Mouse (Mus musculus) B cell, adult (primary cell): ENCODE data around the gene 1700018F24Rik. TPM values are rescaled to one million over a fixed set of nuclear protein-coding genes. Genes with fewer than 3 reads are reported as not detected.

Source experiments
- total RNA-seq: library from RNA; stranded (reverse); gene quantifications from 4 replicates; pipeline ENCODE4 v1.2.4, GENCODE M21; 2023; ENCODE audit not compliant: inconsistent age

Gene 1700018F24Rik
- total RNA-seq, result not detected in 4 replicates

DNA sequence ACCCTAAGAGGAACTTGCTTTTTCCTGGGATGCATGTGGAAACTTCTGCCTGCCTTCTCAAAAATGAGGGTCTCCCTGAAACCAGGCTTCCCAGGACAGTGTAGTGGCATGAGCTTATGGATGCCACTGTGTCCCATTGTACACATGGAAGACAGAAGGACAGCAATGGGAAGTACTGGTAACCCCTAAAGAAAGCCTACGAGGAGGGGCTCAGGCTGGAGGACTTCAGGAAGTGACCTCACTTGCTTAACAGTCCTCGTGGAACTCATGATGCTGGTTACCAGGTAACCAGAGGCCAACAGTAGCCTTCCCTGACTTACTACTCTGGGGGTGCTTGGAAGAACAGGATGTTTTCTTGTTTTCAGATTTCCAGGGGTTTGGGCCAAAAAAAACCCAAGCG, at the start of gene 1700018F24Rik:
1700018F24Rik (plus strand) TSS at position 301 of the 400 bp plus-strand sequence.

GRCm38 (mm10) chr5:145032391-145032790, 10.4 kb upstream of the 1700018F24Rik start, which contains the start of gene Gm4871:
Gm4871 (minus strand) TSS chr5:145032754.

GRCm38 (mm10) chr5:145083632-145084451, 41.1 kb downstream of the 1700018F24Rik start, which contains the start of the genes Arpc1a and Kpna7:
Arpc1a (plus strand) TSS chr5:145083830.
Kpna7 (minus strand) TSS chr5:145084030.

Other genes starting within 250 kb of the 1700018F24Rik start
- gene Smurf1, start 77.1 kb upstream of the 1700018F24Rik start, total RNA-seq, result 19.3 to 24.9 TPM (median 20.4 TPM) in 4 replicates
- gene Gm4871, start 10.2 kb upstream of the 1700018F24Rik start, total RNA-seq, result not detected in 4 replicates
- 92.7 to 106 TPM (median 95.1 TPM) in 4 replicates for gene Arpc1a, start 40.8 kb downstream of the 1700018F24Rik start, total RNA-seq
- gene Kpna7, start 41.0 kb downstream of the 1700018F24Rik start, total RNA-seq, result not detected in 4 replicates
- gene Arpc1b, start 71.2 kb downstream of the 1700018F24Rik start, total RNA-seq, result 475 to 504 TPM (median 483 TPM) in 4 replicates
- 43.2 to 51.2 TPM (median 45.2 TPM) in 4 replicates for gene Pdap1, start 97.2 kb downstream of the 1700018F24Rik start, total RNA-seq
- gene Bud31, start 97.4 kb downstream of the 1700018F24Rik start, total RNA-seq, result 197 to 219 TPM (median 209 TPM) in 4 replicates
- gene Ptcd1, start 124.1 kb downstream of the 1700018F24Rik start, total RNA-seq, result 22.1 to 24.1 TPM (median 23.3 TPM) in 4 replicates
- gene Cpsf4, start 124.2 kb downstream of the 1700018F24Rik start, total RNA-seq, result 38.9 to 41.3 TPM (median 40.4 TPM) in 4 replicates
- 141 to 154 TPM (median 151 TPM) in 4 replicates for gene Atp5j2, start 149.1 kb downstream of the 1700018F24Rik start, total RNA-seq
- 32.7 to 34.6 TPM (median 33.6 TPM) in 4 replicates for gene Zkscan14, start 158.9 kb downstream of the 1700018F24Rik start, total RNA-seq
- 8.4 to 10.2 TPM (median 9.2 TPM) in 4 replicates for gene Zkscan5, start 161.6 kb downstream of the 1700018F24Rik start, total RNA-seq
- 73.9 to 88.1 TPM (median 79.3 TPM) in 4 replicates for gene Zfp655, start 188.7 kb downstream of the 1700018F24Rik start, total RNA-seq
- 30.6 to 40.5 TPM (median 34.8 TPM) in 4 replicates for gene Zscan25, start 237.5 kb downstream of the 1700018F24Rik start, total RNA-seq